Mouse (Mus musculus): ENCODE measurements at regions not wholly inside any gene's neighbourhood (a gene's known extent, or its start where the extent isn't known, plus 50 kb on each side); places are given as distances from the start of the nearest gene placed in this dataset.

DNA sequence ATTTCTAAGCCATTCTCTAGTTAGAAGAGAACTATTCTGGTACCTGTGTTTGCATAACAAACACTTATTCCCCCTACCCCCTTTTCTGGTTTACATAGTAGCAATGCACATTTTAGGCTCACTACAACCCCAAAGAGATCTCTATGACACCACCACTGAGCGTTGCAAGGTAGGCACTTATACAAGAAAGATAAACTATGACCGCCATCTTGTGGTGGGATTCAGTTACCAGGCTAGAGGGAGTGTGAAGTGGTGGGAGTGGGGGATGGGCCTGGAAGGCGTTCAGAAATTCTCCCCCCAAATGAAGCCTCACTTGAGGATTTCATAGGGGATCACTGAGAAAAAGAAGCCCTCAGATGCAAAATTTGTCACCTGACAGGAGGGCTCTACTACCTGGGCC lies 64.4 kb upstream of the Fst start:
- intact Hi-C loops (cut with DNase I), result no loop called here
- no peak for DNase-seq

- intact Hi-C loops (cut with DNase I), result no loop called here
- no peak for DNase-seq
These were observed 68.1 kb upstream of the Fst start for GRCm38 (mm10) chr13:114526856-114527255.

DNA sequence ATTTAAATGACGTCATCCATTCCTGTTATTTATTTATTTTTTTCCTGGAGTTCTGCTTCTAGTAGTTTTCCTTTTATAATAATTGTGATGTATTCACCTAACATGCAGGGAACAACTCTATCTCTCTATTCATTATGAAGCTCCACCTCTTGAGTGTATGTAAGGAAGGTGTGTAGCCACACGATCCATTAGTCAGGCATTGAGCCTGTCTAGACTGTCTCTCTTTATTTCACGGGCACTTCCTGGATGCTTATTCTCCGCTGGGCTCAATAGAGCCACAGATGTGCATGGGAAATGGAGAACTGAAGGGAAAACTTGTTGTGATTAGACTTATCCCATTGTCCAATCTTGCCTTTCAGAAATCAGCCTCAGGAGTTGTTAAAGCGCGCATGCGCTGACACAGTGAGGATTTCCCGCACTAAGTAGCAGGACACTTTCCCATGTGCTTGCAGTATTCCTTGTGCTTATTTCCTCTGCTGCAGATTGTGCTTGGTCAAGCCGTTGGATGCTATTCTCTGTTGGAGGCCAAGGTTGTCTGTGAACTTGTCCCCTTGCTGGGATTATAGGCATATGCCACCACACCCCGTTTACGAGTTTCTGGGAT lies 71.5 kb upstream of the Fst start:
- intact Hi-C loops (cut with DNase I), result no loop called here
- DNase-seq, result no peak

DNA sequence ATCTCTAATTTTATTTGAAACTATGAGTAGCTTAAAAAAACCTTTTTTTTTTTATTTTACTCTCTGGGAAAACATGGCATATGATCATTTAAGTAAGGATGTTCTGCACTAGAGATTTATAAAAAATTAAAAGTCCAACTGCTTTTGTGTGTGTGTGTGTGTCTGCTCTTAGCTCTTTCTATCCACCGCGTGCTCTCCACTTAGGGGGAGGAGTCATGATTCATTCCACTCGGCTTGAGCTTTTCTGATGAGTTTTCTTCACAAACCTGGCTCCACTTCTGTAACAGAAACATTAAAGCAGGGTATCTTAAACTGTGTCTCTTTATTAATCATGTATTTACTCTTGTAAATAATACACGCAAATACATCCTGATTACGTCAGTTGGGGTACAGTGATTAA lies 73.0 kb upstream of the Fst start:
- intact Hi-C loops (cut with DNase I), result no loop called here
- no peak for DNase-seq

GRCm38 (mm10) chr13:114532393-114533097 lies 73.8 kb upstream of the Fst start:
- DNase-seq, result no peak
- intact Hi-C loops (cut with DNase I), result no loop called here

GRCm38 (mm10) chr13:114534591-114534990 lies 75.8 kb upstream of the Fst start:
- intact Hi-C loops (cut with DNase I), result no loop called here
- DNase-seq, result no peak

GRCm38 (mm10) chr13:114535721-114536120 lies 77.0 kb upstream of the Fst start:
- DNase-seq, result no peak
- intact Hi-C loops (cut with DNase I), result no loop called here

DNA sequence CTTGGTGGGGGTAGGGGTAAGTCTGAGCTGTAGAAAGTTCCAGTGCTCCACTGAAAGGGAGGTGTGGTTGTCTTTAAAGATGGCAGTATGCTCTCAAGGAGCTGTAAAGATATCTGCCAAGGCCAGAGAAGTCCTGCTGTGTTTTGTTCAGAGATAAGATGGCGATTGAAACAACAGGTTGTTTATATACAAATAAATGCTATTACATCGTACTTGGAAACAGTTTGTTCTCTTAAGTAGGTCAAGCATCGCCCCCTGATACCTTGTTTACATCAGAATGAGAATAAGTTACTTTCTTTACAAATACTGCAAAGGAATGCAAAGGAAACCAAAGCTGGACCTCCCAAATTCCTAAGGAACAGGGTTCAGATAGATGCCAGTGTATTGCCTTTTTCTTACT lies 113.0 kb upstream of the Fst start:
- DNase-seq, result no peak
- intact Hi-C loops (cut with DNase I), result no loop called here

GRCm38 (mm10) chr13:114584566-114584965 lies 125.8 kb upstream of the Fst start:
- intact Hi-C loops (cut with DNase I), result no loop called here

DNA sequence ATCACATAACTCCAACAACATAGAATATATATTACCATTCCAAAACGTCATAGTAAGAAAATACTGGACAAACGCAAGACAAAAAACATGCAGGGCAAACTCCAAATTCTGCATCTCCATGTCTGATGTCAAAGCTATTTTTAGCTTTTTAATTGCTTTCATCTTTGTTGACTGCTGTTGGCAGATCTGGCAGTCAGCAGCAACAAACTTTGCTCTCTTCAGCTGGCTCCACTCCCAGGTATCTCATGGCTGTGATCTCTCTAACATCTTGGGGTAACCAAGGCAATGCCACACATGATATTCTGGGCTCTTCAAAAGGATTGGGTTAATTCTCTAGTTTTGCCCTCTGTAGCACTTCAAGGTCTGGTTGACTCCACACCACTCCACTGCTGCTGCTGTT lies 128.9 kb upstream of the Fst start:
- no peak for DNase-seq
- intact Hi-C loops (cut with DNase I), result no loop called here

More at GRCm38 (mm10) chr13:114584566-114584965, 125.8 kb upstream of the Fst start:
- DNase-seq, result no peak

DNA sequence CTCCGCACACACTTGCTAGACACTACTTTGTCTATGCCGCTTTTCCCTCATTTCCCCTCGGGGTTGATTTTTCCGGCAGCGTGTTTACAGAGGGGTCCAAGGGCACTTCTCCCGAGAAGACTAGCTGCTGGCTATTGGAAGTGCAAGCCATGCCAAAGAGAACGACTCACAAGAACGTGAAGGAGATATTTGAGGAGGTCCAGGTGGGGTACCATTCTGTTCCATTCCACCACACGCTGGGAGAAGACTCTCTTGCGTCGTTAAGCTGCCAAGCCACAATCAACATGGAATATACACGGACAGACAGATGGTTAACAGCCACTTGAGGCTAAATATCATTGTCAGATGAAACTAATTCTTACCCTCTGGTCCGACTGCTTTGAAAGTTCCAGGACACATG lies 144.6 kb upstream of the Fst start:
- DNase-seq, result no peak
- intact Hi-C loops (cut with DNase I), result no loop called here

DNA sequence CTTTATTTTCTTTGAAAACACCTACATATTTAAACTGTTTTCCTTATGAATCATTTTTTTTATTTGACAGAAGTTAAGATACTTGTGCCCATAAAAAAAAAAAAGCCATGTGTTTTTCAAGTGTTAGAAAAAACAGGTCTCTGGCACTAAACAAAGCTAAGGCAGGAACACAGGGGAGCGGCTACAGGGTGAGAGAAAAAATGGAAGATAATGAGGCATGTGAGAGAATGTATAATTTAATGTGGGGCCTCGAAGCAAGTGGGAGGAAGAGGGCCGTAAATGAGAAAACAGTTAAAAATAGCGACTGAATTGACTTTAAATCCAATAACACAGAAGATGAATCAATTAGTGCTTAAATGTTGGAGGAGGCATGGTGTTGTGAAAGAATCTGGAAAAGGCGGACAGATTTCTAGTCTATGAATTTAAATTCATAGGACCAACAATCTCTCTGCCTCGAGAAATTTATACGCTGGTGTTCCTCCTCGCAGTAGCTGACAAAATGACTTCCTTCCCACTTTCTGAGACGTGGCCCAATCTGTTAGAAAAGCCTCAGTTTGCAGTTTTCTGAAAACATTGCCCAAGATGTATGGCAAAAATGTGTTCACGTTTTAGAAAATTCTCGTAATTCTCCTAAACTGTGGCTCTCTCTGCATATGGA lies 145.4 kb upstream of the Fst start:
- no peak for DNase-seq
- intact Hi-C loops (cut with DNase I), result no loop called here

DNA sequence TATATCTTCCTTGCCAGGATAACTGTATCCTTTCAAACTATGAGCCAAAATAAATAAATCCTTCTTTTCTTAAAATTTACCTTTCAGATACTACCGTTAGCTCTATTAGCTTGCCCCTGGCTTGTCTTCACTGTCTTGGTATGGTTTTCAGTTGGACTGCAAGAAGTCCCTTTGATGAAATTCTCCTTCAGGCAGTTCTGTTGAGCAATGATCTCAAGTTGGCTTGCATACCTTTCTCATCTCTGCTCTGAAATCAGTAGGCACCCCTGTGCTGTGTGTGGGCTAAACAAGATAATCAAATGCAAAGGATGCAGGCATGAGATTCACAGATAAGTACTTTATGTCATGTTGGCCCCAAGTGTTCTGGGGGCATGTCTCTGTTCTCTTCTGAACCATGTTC lies 155.2 kb upstream of the Fst start:
- no peak for DNase-seq
- intact Hi-C loops (cut with DNase I), result no loop called here

DNA sequence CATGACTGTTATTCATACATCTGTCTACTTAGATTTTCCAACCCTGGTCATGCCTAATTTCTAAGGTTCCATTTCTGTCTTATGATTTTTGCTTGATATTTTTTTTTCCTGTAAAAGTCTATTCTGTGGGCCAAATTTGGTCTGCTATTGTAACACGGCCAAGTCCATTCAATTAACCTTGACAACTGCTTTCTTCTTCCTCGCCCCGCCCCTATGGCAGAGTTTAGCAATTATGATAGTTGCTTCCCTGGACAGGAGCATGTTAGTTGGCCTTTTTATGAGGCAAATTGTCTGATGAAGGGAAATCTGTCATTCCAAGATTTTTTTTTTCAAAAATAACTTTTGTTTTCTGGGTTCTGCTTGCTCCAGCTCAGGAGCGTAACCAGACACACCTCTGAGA lies 160.7 kb upstream of the Fst start:
- intact Hi-C loops (cut with DNase I), result no loop called here

GRCm38 (mm10) chr13:114636731-114637130 lies 178.0 kb upstream of the Fst start:
- DNase-seq, result peak; percentile 56
- intact Hi-C loops (cut with DNase I), result no loop called here

More for the DNA sequence above, 160.7 kb upstream of the Fst start:
- no peak for DNase-seq

GRCm38 (mm10) chr13:114639531-114639930 lies 178.5 kb upstream of the Mocs2 start:
- intact Hi-C loops (cut with DNase I), result no loop called here
- no peak for DNase-seq

DNA sequence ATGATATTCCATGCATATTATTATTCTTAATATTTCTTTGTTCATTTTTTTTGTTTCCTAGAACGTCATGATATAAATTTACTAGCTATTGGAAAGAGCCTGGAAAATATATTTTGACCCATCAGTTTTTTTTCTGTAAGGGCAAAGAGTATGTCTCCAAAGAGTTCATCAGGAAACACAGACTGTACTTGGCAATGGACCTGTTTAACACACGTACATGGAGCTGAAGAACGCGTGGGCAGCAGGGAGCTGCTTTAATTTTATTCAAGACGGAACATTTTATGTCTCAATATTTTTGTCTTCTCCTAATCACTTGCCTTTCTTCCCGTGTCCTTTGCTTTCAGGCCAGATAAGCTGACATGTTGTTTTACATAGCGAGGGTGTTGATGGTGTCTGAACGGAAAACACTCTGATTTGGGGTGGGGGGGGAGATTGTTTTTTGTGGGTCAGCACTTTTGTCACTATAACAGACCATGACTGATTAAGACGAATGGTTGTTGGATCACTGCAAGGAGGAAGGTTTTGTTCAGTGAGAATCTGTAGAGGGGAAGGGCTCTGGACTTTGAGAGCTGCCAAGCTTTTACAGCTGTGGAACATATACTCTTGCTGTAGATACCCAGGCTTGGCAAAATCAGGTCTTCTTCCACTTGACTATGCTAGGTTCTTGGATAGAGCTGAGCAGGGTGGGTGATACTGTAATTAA lies 176.2 kb upstream of the Mocs2 start:
- intact Hi-C loops (cut with DNase I), result no loop called here
- DNase-seq, result no peak

DNA sequence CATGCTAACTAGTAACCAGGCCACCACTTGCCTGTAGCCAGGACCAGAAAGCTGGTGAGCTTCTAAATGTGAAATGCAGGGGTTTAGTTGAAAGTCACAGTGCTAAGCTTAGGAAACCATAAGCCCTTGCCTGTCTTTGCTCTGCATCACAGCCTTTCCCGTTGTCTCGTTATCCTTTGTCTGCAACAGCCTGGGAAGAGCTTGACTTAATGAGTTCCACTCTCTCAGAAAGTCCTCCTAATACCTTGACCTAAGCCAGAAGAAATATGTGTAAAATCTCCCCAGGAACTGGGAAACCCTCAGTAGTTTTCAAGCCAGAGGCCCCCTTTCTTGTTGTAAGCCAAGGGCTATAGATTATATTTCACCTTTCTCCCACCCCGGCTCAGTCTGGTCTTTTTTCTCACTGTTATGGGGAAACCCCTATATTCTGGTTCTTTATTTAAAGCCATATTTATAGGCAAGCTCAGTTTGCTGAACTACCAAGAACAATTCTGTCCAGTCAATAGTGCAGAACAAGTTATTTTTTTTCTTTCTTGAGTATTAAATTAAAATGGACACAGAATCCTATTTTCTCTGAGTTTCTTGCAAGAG lies 175.0 kb upstream of the Mocs2 start:
- intact Hi-C loops (cut with DNase I), result no loop called here
- DNase-seq, result no peak

DNA sequence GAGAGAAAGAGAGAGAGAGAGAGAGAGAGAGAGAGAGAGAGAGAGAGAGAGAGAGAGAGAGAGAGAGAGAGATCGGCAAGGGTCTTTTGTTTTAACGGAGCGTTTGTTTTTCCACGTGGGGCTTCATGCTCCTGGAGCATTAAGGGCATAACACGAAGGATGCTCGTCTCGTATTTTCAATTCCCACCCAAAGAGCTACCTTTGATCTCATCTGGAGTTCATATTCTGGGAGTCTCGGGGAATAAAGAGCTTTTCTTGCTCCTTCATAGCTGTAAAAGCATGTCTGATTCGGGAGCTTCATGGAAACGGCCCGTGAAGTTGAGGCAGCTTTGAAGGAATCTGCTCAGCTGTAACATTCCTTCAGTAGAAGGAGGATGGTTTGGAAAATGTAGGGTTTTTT lies 174.5 kb upstream of the Mocs2 start:
- intact Hi-C loops (cut with DNase I), result no loop called here
- no peak for DNase-seq

DNA sequence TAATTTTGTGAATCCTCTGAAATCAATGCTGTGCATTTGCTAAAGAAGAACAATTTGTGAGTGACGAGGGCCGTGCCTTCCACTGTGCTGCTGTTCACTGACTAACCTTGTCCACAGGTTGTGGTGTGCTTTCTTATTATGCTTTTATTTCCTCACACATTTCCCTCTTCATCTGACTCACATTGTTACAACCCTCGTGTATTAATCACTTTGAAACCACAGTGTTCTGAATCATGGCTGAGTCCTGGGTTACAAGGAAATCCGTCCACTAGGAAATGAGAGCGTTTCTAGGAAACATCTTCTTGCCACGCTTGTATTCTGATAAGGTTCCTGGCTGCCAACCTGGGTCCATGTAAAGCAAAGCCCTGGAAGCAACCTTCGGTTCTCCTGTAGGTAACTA lies 163.8 kb upstream of the Mocs2 start:
- intact Hi-C loops (cut with DNase I), result no loop called here

DNA sequence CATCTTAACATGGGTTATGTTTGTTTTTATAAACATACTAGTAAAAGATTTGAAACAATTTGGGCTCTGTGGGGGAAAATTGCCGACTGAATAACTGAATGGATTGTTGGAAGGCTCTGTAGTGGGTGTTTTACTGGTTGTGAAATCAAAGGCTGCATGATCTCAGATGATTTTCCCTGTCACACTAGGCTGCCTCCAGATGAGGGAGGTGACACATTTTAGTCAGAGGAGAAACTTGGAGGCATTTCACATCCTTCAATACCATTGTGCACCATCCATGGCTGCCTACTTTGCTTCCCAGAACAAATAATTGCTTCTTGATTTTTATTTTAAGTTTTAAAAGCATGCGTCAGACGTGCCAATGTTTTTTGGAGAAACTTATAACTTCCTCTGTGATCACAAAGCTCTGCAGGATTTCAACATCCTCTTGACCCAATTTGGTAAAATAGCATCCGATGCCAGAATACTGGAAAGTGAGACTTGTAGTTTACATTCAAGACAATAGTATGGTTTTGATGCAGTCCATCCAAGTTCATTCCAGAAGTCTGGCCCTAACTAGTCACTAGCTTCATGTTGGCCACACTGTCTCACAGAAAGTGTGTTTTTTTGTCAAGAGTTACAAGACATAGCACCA lies 163.0 kb upstream of the Mocs2 start:
- intact Hi-C loops (cut with DNase I), result no loop called here
- DNase-seq, result no peak

More for the DNA sequence above, 163.8 kb upstream of the Mocs2 start:
- DNase-seq, result no peak
